Mouse (Mus musculus): ENCODE measurements around the gene Ptprz1. TPM values are rescaled to one million over a fixed set of nuclear protein-coding genes. Genes with fewer than 3 reads are reported as not detected.
"Not testable (repeated sequence)": the region's sequence is repeated elsewhere in the genome, so short reads cannot be mapped to it uniquely, and the experiment has no call there.

The Ptprz1 gene
- total RNA-seq, 4 experiments from 2014 or later, result 106 to 121 (median 111) TPM

- no peak for DNase-seq (ENCODE audit: low spot score in 2 of 2)
These were observed 127.8 kb downstream of the Ptprz1 start for GRCm38 (mm10) chr6:23003152-23003551.

- no peak for DNase-seq (ENCODE audit: low spot score in 2 of 2)
These were observed 139.8 kb downstream of the Ptprz1 start for GRCm38 (mm10) chr6:23014988-23015613.

GRCm38 (mm10) chr6:23028251-23028650, 152.9 kb downstream of the Ptprz1 start:
- no peak for DNase-seq (ENCODE audit: low spot score in 2 of 2)

GRCm38 (mm10) chr6:23048836-23049235, 173.5 kb downstream of the Ptprz1 start:
- no peak for DNase-seq (ENCODE audit: low spot score in 2 of 2)

GRCm38 (mm10) chr6:23055734-23056133, 180.4 kb downstream of the Ptprz1 start:
- no peak for DNase-seq (ENCODE audit: low spot score in 2 of 2)

GRCm38 (mm10) chr6:23076060-23076459, 200.8 kb downstream of the Ptprz1 start:
- DNase-seq (ENCODE audit: low spot score in 2 of 2), result no peak

- DNase-seq (ENCODE audit: low spot score in 2 of 2), result no peak
These were observed 203.0 kb downstream of the Ptprz1 start for GRCm38 (mm10) chr6:23078273-23078672.

- DNase-seq (ENCODE audit: low spot score in 2 of 2), result no peak
These were observed 204.8 kb downstream of the Ptprz1 start for GRCm38 (mm10) chr6:23079991-23080680.

GRCm38 (mm10) chr6:23084587-23085421, 209.5 kb downstream of the Ptprz1 start:
- no peak for DNase-seq (ENCODE audit: low spot score in 2 of 2)

GRCm38 (mm10) chr6:23089292-23089691, 214.0 kb downstream of the Ptprz1 start:
- not testable (repeated sequence) for DNase-seq (ENCODE audit: low spot score in 2 of 2)

GRCm38 (mm10) chr6:23090346-23091055, 215.2 kb downstream of the Ptprz1 start:
- not testable (repeated sequence) for DNase-seq (ENCODE audit: low spot score in 2 of 2)

Measured in left cerebral cortex, adult 8-10 months (tissue).